Mouse (Mus musculus): ENCODE measurements around the gene Krtap19-2. TPM values are rescaled to one million over a fixed set of nuclear protein-coding genes. Genes with fewer than 3 reads are reported as not detected.

The Krtap19-2 gene
- total RNA-seq (2014; fragmentation: Nextera tagmentation) (not detected in 2 replicates), total RNA-seq (2017) (not detected in 2 replicates)

DNA sequence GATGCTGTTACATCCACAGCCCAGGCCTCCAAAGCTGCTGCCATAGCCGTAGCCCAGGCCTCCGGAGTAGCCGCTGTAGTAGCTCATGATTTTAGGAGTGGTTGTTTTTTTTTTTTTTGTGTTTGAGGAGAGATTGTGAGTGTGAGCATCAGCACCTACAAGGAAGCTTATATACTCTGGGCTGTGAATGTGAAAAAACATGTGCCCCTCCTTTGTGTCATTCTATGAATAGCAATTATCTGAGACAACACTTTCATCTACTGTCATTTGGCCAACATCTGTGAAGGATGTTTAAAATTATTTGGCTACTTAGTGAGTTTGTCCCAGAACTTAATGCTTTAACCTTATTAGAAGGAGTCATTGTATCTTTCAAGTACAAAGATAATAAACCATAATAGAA is at the start of gene Krtap19-2:
TSS of gene Krtap19-2 (minus strand) at position 101 of the 400 bp plus-strand sequence.
- ATAC-seq (replicated peaks; ENCODE audit: poor library complexity, severe bottlenecking) = no peak

GRCm38 (mm10) chr16:88896357-88896756 is 22.3 kb upstream of the Krtap19-2 start, which contains the start of gene Krtap19-5:
Gene Krtap19-5 (minus strand): TSS chr16:88896457.
- ATAC-seq (replicated peaks; ENCODE audit: poor library complexity, severe bottlenecking) = no peak

GRCm38 (mm10) chr16:88886870-88887269 is 12.8 kb upstream of the Krtap19-2 start:
- no peak for ATAC-seq (replicated peaks; ENCODE audit: poor library complexity, severe bottlenecking)

DNA sequence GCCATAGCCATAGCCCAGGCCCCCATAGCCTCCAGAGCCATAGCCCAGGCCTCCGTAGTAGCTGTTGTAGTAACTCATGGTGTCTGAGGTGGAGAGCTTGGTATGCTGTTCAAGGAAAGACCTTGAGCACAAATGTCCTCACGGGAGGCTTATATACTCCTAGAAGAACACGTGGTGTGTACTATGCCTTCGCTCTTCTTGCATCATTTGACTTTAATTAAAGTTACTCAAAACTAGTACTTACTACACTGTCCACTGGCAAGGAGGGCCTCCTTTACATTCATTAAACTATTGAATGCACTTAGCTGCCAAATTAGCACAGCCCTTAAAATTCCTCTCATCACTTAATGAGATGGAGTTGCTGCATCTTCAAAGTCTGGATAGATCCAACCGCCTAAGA is 10.9 kb upstream of the Krtap19-2 start, which contains the start of gene Krtap19-4:
TSS of gene Krtap19-4 (minus strand) at position 101 of the 400 bp plus-strand sequence.
- ATAC-seq (replicated peaks; ENCODE audit: poor library complexity, severe bottlenecking) = no peak

- no peak for ATAC-seq (replicated peaks; ENCODE audit: poor library complexity, severe bottlenecking)
Measured at GRCm38 (mm10) chr16:88877938-88878337, 3.9 kb upstream of the Krtap19-2 start, which contains the start of gene Krtap19-3. Gene Krtap19-3 (minus strand): TSS chr16:88878038.

DNA sequence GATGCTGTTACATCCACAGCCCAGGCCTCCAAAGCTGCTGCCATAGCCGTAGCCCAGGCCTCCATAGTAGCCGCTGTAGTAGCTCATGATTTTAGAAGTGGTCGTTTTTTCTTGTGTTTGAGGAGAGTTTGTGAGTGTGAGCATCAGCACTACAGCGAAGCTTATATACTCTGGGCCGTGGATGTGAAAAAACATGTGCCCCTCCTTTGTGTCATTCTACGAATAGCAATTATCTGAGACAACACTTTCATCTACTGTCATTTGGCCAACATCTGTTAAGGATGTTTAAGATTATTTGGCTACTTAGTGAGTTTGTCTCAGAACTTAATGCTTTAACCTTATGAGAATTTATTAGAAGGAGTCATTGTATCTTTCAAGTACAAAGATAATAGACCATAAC is 4.8 kb downstream of the Krtap19-2 start, which contains the start of gene Krtap19-1:
TSS of gene Krtap19-1 (minus strand) at position 101 of the 400 bp plus-strand sequence.
- no peak for ATAC-seq (replicated peaks; ENCODE audit: poor library complexity, severe bottlenecking)

DNA sequence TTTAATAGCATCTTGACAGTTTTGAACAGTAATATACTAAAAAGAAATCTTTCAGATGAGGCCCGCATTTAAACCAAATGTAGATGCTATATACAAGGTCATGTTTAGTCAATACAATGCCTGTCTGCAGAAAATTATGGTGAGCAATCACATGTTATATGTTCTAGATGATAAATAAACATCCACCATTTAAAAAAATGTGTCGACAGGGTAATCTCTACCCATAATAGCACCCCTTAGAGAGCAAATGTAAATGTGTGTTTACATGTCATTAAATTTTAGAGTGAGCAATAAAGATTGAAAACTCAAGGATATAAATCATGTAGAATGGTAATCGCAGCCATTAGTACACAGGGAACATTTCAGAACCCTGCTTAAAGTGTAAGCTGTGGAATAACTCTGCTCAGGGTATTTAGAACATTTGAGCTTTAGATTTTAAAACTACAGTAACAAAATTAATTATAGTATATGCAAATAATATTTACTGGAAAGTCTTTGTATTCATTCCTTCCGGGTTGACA is 9.1 kb downstream of the Krtap19-2 start:
- ATAC-seq (replicated peaks; ENCODE audit: poor library complexity, severe bottlenecking) = no peak

GRCm38 (mm10) chr16:88851450-88851849 is 22.6 kb downstream of the Krtap19-2 start:
- peak; percentile 50; the same call in 1 of the 2 replicates for ATAC-seq (replicated peaks; ENCODE audit: poor library complexity, severe bottlenecking)

DNA sequence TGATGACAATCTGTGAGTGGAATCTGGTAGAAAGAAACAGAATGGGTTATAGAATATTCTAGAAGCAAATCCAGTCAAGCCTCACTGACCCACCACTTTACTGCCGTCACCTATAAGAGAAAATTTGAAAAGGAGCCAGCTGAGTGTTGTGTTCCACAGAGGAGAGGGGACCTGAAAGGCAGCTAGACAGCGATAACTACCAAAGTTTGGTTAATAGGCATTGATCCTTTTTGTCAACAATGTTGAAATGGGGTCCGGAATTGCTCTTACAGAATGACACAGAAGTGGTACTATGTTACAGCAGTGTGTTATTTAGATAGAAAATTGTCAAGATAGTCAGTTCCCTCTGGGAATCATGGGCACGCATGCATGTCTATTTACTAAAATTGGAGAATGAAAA is 25.5 kb downstream of the Krtap19-2 start:
- ATAC-seq (replicated peaks; ENCODE audit: poor library complexity, severe bottlenecking) = no peak

- ATAC-seq (replicated peaks; ENCODE audit: poor library complexity, severe bottlenecking) = no peak
Measured at GRCm38 (mm10) chr16:88847363-88847762, 26.7 kb downstream of the Krtap19-2 start.

- no peak for ATAC-seq (replicated peaks; ENCODE audit: poor library complexity, severe bottlenecking)
Measured at GRCm38 (mm10) chr16:88826978-88827377, 47.1 kb downstream of the Krtap19-2 start.

GRCm38 (mm10) chr16:88826095-88826652 is 47.9 kb downstream of the Krtap19-2 start, which contains the start of gene Krtap14:
Gene Krtap14 (minus strand): TSS chr16:88826145.
- ATAC-seq (replicated peaks; ENCODE audit: poor library complexity, severe bottlenecking) = no peak

GRCm38 (mm10) chr16:88823736-88824135 is 50.3 kb downstream of the Krtap19-2 start:
- ATAC-seq (replicated peaks; ENCODE audit: poor library complexity, severe bottlenecking) = no peak

Other genes with a start within 250 kb of the Krtap19-2 start
- gene 2310079G19Rik, start 246.6 kb downstream of the Krtap19-2 start, total RNA-seq (2014; fragmentation: Nextera tagmentation) = not detected in 2 replicates
- gene 2310079G19Rik, start 246.6 kb downstream of the Krtap19-2 start, total RNA-seq (2017) = not detected in 2 replicates
- gene Krtap26-1, start 226.5 kb downstream of the Krtap19-2 start, total RNA-seq (2014; fragmentation: Nextera tagmentation) = not detected in 2 replicates
- gene Krtap26-1, start 226.5 kb downstream of the Krtap19-2 start, total RNA-seq (2017) = not detected in 2 replicates
- not detected in 2 replicates for gene Krtap27-1, start 202.6 kb downstream of the Krtap19-2 start, total RNA-seq (2014; fragmentation: Nextera tagmentation)
- gene Krtap27-1, start 202.6 kb downstream of the Krtap19-2 start, total RNA-seq (2017) = not detected in 2 replicates
- gene 2310061N02Rik, start 166.3 kb downstream of the Krtap19-2 start, total RNA-seq (2014; fragmentation: Nextera tagmentation) = not detected in 2 replicates
- not detected in 2 replicates for gene 2310061N02Rik, start 166.3 kb downstream of the Krtap19-2 start, total RNA-seq (2017)
- not detected in 2 replicates for gene Krtap13-1, start 145.4 kb downstream of the Krtap19-2 start, total RNA-seq (2014; fragmentation: Nextera tagmentation)
- not detected in 2 replicates for gene Krtap13-1, start 145.4 kb downstream of the Krtap19-2 start, total RNA-seq (2017)
- not detected in 2 replicates for gene Krtap13, start 122.6 kb downstream of the Krtap19-2 start, total RNA-seq (2014; fragmentation: Nextera tagmentation)
- gene Krtap13, start 122.6 kb downstream of the Krtap19-2 start, total RNA-seq (2017) = not detected in 2 replicates
- gene 2310034C09Rik, start 115.4 kb downstream of the Krtap19-2 start, total RNA-seq (2014; fragmentation: Nextera tagmentation) = not detected in 2 replicates
- not detected in 2 replicates for gene 2310034C09Rik, start 115.4 kb downstream of the Krtap19-2 start, total RNA-seq (2017)
- not detected in 2 replicates for gene 2310057N15Rik, start 100.1 kb downstream of the Krtap19-2 start, total RNA-seq (2014; fragmentation: Nextera tagmentation)
- gene 2310057N15Rik, start 100.1 kb downstream of the Krtap19-2 start, total RNA-seq (2017) = not detected in 2 replicates
- not detected in 2 replicates for gene Gm5965, start 96.4 kb downstream of the Krtap19-2 start, total RNA-seq (2014; fragmentation: Nextera tagmentation)
- not detected in 2 replicates for gene Gm5965, start 96.4 kb downstream of the Krtap19-2 start, total RNA-seq (2017)
- not detected in 2 replicates for gene Gm20741, start 62.0 kb downstream of the Krtap19-2 start, total RNA-seq (2014; fragmentation: Nextera tagmentation)
- not detected in 2 replicates for gene Gm20741, start 62.0 kb downstream of the Krtap19-2 start, total RNA-seq (2017)
- gene Krtap15, start 54.1 kb downstream of the Krtap19-2 start, total RNA-seq (2014; fragmentation: Nextera tagmentation) = not detected in 2 replicates
- not detected in 2 replicates for gene Krtap15, start 54.1 kb downstream of the Krtap19-2 start, total RNA-seq (2017)
- not detected in 2 replicates for gene Krtap14, start 48.1 kb downstream of the Krtap19-2 start, total RNA-seq (2014; fragmentation: Nextera tagmentation)
- not detected in 2 replicates for gene Krtap14, start 48.1 kb downstream of the Krtap19-2 start, total RNA-seq (2017)
- gene Krtap19-1, start 4.9 kb downstream of the Krtap19-2 start, total RNA-seq (2014; fragmentation: Nextera tagmentation) = not detected in 2 replicates
- not detected in 2 replicates for gene Krtap19-1, start 4.9 kb downstream of the Krtap19-2 start, total RNA-seq (2017)
- gene Krtap19-3, start 3.8 kb upstream of the Krtap19-2 start, total RNA-seq (2014; fragmentation: Nextera tagmentation) = not detected in 2 replicates
- gene Krtap19-3, start 3.8 kb upstream of the Krtap19-2 start, total RNA-seq (2017) = not detected in 2 replicates
- not detected in 2 replicates for gene Krtap19-4, start 10.8 kb upstream of the Krtap19-2 start, total RNA-seq (2014; fragmentation: Nextera tagmentation)
- not detected in 2 replicates for gene Krtap19-4, start 10.8 kb upstream of the Krtap19-2 start, total RNA-seq (2017)
- not detected in 2 replicates for gene Krtap19-5, start 22.2 kb upstream of the Krtap19-2 start, total RNA-seq (2014; fragmentation: Nextera tagmentation)
- gene Krtap19-5, start 22.2 kb upstream of the Krtap19-2 start, total RNA-seq (2017) = not detected in 2 replicates
- not detected in 2 replicates for gene Krtap19-9b, start 58.0 kb upstream of the Krtap19-2 start, total RNA-seq (2014; fragmentation: Nextera tagmentation)
- gene Krtap19-9b, start 58.0 kb upstream of the Krtap19-2 start, total RNA-seq (2017) = not detected in 2 replicates
- not detected in 2 replicates for gene Krtap16-3, start 88.6 kb upstream of the Krtap19-2 start, total RNA-seq (2014; fragmentation: Nextera tagmentation)
- not detected in 2 replicates for gene Krtap16-3, start 88.6 kb upstream of the Krtap19-2 start, total RNA-seq (2017)
- gene Krtap22-2, start 136.5 kb upstream of the Krtap19-2 start, total RNA-seq (2014; fragmentation: Nextera tagmentation) = not detected in 2 replicates
- gene Krtap22-2, start 136.5 kb upstream of the Krtap19-2 start, total RNA-seq (2017) = not detected in 2 replicates
- not detected in 2 replicates for gene Gm10229, start 141.0 kb upstream of the Krtap19-2 start, total RNA-seq (2014; fragmentation: Nextera tagmentation)
- not detected in 2 replicates for gene Gm10229, start 141.0 kb upstream of the Krtap19-2 start, total RNA-seq (2017)
- not detected in 2 replicates for gene Krtap6-1, start 157.4 kb upstream of the Krtap19-2 start, total RNA-seq (2014; fragmentation: Nextera tagmentation)
- not detected in 2 replicates for gene Krtap6-1, start 157.4 kb upstream of the Krtap19-2 start, total RNA-seq (2017)
- gene Gm10228, start 167.2 kb upstream of the Krtap19-2 start, total RNA-seq (2014; fragmentation: Nextera tagmentation) = not detected in 2 replicates
- not detected in 2 replicates for gene Gm10228, start 167.2 kb upstream of the Krtap19-2 start, total RNA-seq (2017)
- not detected in 2 replicates for gene Krtap6-5, start 173.6 kb upstream of the Krtap19-2 start, total RNA-seq (2014; fragmentation: Nextera tagmentation)
- gene Krtap6-5, start 173.6 kb upstream of the Krtap19-2 start, total RNA-seq (2017) = not detected in 2 replicates
- gene 1110025L11Rik, start 189.7 kb upstream of the Krtap19-2 start, total RNA-seq (2014; fragmentation: Nextera tagmentation) = not detected in 2 replicates
- not detected in 2 replicates for gene 1110025L11Rik, start 189.7 kb upstream of the Krtap19-2 start, total RNA-seq (2017)
- not detected in 2 replicates for gene Krtap6-3, start 209.7 kb upstream of the Krtap19-2 start, total RNA-seq (2014; fragmentation: Nextera tagmentation)
- not detected in 2 replicates for gene Krtap6-3, start 209.7 kb upstream of the Krtap19-2 start, total RNA-seq (2017)